Mouse (Mus musculus): ENCODE results near the gene Pafah2.

The Pafah2 gene

GRCm38 (mm10) chr4:134430381-134431004 is 34.4 kb downstream of the Pafah2 start:
- no peak for DNase-seq

GRCm38 (mm10) chr4:134432686-134433360 is 36.7 kb downstream of the Pafah2 start:
- DNase-seq: no peak

GRCm38 (mm10) chr4:134436185-134436584 is 40.1 kb downstream of the Pafah2 start:
- DNase-seq: no peak

- peak; percentile 36 for DNase-seq
These were observed 40.5 kb downstream of the Pafah2 start for GRCm38 (mm10) chr4:134436659-134437058.

- no peak for DNase-seq
These were observed 43.0 kb downstream of the Pafah2 start for GRCm38 (mm10) chr4:134439119-134439518.

- no peak for DNase-seq
These were observed 43.8 kb downstream of the Pafah2 start for GRCm38 (mm10) chr4:134439919-134440318.

- DNase-seq: no peak
These were observed 46.1 kb downstream of the Pafah2 start for GRCm38 (mm10) chr4:134442216-134442615.

GRCm38 (mm10) chr4:134443589-134443988 is 47.5 kb downstream of the Pafah2 start:
- no peak for DNase-seq

- no peak for DNase-seq
These were observed 48.8 kb downstream of the Pafah2 start for GRCm38 (mm10) chr4:134444949-134445348.

GRCm38 (mm10) chr4:134445489-134445888 is 49.4 kb downstream of the Pafah2 start:
- DNase-seq: no peak

GRCm38 (mm10) chr4:134447966-134448365 is 51.8 kb downstream of the Pafah2 start:
- peak; percentile 56 for DNase-seq

GRCm38 (mm10) chr4:134449595-134450391 is 53.7 kb downstream of the Pafah2 start:
- peak; percentile 33 for DNase-seq

GRCm38 (mm10) chr4:134450392-134451195 is 54.5 kb downstream of the Pafah2 start:
- no peak for DNase-seq

GRCm38 (mm10) chr4:134451484-134451883 is 55.4 kb downstream of the Pafah2 start:
- no peak for DNase-seq

GRCm38 (mm10) chr4:134453619-134454400 is 57.7 kb downstream of the Pafah2 start:
- DNase-seq: peak; percentile 51

GRCm38 (mm10) chr4:134455310-134455709 is 59.2 kb downstream of the Pafah2 start:
- peak; percentile 49 for DNase-seq

GRCm38 (mm10) chr4:134457130-134457825 is 61.2 kb downstream of the Pafah2 start:
- DNase-seq: no peak

GRCm38 (mm10) chr4:134458856-134459255 is 62.7 kb downstream of the Pafah2 start:
- no peak for DNase-seq

- DNase-seq: peak; percentile 61
These were observed 64.2 kb downstream of the Pafah2 start for GRCm38 (mm10) chr4:134460277-134460676.

GRCm38 (mm10) chr4:134461252-134461651 is 65.1 kb downstream of the Pafah2 start:
- DNase-seq: no peak

GRCm38 (mm10) chr4:134465789-134466188 is 69.7 kb downstream of the Pafah2 start:
- no peak for DNase-seq
